Mouse (Mus musculus) cerebellum, adult 9-10 months (tissue): ENCODE measurements at regions not wholly inside any gene's neighbourhood (a gene's known extent, or its start where the extent isn't known, plus 50 kb on each side); places are given as distances from the start of the nearest gene placed in this dataset.

Source experiments
- DNase-seq: peaks from one replicate; pipeline ENCODE4 v3.0.0; 2022

DNA sequence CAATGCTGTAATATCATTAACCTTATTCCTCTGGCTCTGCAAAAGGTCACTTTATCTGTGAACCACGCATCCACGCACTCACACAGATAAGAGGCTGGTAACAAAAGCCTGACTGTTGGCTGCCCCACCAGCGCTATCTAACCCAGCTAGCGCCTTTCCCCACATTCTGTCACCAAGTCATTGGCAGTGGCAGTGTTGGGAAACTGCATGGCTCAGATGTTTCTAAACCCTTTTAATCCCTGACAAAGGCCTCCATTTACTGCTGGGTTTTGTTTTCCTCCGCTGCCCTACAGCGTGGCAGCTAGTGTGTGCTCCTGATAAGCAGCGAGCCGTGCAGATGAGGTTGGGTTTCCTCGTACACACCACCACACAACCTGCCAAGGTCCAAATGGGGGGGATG is 55.7 kb downstream of the Id4 start:
- no peak for DNase-seq

DNA sequence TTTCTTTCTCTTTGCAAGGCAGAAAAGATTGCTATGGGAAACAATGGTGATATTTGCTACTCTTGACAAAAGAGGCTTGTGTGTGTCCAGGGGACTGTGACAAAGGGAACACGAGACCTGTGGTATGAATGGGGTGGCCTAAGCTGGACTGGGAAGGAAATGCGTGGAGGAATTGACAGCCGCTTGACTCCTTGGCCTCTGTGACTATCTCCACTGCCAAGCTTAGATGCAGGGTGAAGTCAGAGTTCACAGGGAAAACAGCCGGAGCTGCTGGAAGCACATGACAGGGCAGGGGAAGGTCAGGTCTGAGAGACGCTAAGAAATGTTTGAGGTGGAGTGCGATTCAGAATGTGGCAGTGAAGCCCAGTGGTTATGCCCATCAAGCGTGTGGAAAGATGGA is 56.4 kb downstream of the Id4 start:
- DNase-seq = no peak

DNA sequence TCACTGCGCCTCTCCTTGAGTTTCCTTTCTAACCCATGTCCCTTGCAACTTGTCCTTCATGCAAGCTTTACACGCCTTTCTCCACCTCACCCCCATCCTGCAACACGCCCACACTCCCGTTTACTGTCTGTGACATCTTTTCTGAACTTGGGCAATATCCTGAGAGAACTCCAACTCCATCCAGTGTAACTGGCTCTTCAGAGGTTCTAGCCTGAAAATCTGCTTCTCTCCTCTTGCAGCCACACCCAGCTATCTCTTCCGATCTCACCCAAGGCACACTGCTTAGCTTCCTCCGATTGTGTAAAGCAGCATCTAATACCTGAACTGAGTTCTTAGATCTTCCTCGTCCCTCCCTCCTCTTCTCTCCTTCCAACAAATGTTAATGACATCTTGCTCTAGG is 58.0 kb downstream of the Id4 start:
- no peak for DNase-seq

DNA sequence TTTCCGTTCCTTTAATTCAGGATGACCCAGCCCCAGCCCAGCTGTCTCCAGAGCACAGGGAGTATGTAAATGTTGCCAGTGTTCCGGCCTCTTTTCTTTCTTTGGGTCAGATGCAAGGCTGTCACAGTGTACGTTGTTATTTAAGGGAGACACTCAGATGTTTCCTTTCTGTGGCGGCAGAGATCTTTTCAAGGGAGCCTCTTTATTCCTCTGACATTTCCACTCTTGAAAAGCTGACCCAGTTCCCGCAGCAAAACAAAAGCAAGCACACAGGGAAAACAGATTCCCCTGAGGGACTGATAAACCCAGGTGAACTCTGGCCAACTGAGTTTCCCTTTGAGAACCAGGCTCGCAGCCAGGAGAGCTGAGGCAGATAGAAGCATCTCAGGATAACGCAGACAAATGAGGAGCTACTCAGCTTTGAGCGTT is 63.3 kb downstream of the Id4 start:
- peak; percentile 6 for DNase-seq

DNA sequence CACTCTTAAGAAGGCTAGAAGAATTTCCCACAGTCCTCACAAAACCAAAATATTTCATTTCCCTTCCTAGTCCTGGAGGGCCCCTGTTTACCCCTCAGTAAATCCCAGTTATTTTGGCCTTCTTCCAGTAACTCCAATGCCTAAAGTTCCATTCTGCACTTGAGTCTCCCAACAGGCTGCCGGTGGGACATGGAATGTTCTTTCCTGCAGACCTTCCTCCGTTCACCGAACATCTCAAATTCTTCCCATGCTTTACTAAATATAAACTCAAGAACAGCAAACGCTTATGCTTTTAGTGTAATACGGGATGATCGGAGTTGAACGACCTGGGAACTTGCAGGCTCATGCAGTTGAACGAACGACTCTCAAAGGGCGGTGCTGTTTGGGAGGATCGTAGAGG is 69.6 kb downstream of the Id4 start:
- no peak for DNase-seq

DNA sequence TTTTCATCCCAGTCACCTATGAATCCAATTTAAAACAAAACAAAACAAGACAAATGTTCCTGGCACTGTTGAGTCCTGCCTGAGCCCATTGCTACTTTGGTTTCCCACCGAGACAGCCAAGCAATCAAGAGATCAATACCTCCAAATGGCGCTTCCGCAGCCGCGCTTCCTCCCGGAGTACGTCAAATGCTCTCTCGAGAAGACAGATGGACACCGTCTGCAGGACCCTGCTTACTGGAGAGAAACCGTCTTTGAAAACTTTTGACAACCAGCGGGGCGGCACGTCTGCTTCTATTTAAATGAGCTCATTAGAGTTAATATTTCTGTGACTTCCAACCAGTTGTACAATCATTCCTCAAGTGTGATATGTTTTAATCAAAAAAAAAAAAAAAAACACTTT is 75.1 kb downstream of the Id4 start:
- DNase-seq = no peak

DNA sequence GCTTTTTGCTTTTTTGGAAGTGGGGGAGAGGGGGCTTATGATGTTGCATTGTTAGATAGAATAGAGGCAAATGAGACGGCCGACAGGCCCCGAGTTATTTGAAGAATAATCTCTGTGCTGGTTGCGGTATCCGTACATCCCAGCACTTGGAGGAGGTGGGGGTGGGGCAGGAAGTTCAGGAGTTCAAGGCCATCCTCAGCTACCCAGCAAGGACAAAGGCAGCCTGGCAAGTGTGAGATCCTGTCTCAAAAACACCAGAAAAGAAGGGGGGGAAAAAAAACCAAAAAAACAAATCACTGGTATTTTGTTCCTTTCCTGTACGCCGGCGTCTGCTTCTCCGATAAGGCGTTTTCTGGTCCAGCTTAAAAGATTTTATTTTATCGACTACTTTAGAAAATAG is 75.6 kb downstream of the Id4 start:
- no peak for DNase-seq

DNA sequence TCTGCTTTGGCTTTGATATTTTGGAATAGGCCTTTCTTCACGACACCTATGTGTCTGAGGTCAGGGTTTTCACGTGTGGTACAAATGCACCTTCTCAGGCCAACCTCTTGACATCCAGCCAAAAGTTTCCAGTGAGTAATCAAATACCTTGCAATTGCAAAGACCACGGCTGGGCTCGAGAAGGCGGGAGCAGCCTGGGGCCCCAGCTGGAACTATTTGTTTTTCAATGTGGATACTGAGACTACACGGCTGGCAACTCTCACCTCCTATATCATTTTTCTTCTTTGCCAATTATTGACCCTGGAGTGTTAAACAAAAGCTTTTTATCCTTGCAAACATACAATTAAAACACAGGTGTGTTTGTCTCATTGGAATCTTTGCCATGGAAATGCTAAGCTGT is 77.5 kb downstream of the Id4 start:
- no peak for DNase-seq

DNA sequence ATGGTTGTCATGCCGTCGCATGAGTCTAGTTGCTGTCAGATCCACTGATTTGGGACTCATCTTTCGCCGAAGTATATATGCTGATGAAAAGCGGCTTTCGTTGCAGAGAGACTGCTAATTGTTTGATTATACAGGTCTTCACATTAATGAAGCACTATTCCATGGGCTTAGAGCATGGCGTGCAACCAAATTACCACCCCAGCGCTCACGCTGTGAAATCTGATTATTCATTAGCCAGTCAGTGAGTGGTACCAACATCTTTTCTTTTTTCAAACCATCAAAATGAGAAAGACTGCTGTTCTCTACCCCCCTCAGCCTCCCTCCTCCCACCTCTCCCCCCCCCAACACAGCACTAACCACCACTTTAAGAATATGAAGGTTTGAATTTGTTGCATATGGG is 89.1 kb downstream of the Id4 start:
- no peak for DNase-seq

DNA sequence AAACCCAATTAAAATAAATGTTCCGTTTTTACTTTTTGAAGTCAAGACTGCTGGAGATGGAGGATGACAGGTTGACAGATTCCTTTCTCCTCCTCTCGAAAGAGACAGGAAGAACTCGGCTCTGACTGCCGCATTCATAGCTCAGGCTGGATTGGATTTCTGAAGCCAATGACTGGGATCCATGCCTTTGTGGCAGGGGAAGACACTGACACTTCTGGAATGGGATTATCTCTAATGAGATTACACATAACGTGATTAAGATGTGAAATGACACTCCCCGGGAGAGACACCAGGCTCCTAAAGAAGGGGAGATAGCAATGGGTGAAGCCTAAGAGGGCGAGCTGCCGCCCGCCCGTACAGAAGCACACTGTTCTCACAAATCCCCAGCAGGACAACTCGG is 89.9 kb downstream of the Id4 start:
- no peak for DNase-seq

DNA sequence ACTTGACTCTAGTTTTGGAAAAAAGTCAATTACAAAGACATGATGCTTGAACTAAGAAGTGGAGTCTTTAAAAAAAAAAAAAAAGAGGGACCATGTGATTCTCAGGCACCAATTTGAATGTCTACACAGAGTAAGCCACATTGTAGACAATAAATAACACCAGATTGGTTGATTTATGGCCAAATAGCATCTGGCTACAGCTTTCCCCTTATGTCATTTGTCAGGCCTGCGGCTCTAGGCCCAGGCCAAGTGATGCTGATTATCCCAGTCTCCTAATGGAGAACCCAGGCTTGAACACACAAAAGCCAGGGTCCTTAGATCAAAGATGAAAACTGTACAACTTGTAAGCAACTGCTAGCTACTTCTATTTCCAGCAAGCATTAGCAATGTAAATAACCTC is 96.1 kb downstream of the Id4 start:
- DNase-seq = no peak

DNA sequence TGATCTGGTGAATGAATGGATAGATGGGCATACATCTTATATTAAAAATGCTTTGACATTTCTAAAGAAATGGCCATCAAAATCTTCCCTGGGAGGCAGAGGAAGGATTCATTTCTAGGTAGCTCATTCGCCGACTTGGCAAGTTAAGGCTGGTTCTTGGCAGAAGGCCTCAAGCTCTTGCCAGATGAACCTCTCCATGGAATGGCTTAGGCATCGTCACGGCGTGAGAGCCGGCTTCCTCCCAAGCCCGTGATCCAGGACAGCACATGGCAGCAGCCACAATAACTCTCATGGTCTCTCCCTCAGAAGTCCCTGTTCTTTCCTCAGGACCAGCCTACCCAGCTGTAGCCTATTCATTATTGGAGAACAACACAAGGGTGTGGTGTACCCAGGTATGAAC is 96.6 kb downstream of the Id4 start:
- peak; percentile 15 for DNase-seq

DNA sequence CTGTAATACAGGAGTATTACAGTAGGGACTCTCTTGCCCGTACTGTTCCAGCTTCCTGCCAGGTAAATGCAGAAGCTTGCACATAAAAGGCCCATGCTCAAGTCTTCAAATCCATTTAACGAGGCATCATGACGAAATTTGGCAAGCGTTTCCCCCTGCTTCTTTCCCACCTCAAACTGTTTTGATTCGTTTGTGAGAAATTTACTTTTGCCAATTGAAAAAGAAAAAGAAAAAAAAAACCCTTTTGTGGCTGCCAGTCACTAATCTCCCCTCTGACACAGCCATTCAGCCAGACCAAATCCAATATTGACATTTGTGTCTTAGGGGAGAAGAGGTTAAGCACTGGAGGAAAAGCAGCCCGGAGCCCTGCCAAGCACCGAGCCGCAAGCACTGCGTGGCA is 110.0 kb downstream of the Id4 start:
- DNase-seq = no peak

DNA sequence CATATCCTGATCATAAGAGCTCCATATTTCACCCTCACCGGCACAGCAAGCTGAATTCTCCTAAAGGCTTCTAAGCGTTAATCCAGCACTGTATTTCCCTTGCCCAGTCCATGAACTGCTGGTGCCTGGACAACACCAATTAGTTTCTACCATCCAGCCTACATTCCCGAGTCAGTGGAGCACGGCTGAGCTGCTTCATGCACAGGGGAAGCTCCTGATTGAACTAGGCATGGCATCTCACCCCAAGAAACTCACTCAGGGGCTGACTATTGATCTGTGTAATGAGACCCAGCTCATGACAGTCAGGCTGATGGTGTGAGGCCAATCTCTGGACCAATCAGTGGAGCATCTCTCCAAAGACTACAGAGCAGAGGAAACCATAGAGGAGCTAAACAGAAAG is 115.4 kb downstream of the Id4 start:
- DNase-seq = no peak

DNA sequence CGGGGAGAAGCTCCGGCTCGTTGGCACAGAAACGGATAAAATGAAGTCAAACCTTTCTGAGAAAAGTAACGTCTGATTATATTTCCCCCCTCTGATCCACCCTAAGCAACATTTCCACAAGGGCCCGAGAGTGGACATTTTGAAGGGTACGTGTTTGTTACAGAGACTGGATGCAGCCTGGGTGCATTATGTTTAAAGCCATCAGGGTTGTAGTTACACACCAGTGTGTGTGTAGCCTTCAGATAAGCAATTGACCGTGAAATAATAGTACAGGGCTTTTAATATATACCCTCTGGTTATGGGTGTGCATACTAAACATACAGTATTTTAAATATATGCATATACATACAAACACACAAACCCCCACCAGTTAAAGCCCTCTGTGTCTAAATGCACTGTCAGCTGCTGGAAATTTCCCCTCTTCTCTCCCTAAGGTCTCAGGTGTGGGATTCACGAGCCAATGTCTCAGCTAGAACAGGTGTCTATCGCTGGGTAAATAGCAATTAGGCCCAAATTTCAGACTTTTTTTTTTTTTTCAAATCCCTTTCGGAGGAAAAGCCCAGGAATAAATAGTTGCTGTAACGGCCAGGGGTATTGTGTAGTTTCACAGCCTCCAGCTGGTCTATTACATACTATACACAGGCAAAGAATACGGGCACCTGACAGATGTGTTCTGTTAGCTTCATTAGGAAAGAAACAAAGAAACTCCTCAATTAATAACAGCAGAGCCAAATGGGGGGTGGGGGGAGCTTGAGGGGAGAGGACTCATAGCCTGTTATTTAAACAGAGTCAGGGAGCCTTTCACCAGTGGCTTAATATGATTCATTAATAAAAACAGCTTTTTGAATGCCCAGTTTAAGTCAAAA is 122.8 kb downstream of the Id4 start:
- no peak for DNase-seq

DNA sequence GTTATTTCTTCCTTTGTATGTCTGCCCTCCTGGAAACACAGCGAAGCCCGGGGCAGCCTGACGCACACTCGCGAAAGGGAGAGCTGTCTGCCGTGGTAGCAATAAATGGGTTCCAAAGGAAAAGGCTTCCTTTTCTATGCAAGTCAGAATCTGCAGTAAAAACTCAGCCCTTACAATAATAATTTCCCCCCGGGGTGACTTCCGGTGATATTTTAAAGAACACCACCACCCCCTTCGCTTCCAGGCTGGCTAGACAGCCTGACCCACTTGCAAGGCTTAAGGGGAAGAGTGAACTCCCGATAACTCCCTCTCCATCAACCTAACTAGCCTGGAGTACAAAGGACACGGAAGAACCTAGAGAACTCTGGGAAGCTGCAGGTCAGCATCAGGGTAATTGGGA is 123.9 kb downstream of the Id4 start:
- DNase-seq = no peak

DNA sequence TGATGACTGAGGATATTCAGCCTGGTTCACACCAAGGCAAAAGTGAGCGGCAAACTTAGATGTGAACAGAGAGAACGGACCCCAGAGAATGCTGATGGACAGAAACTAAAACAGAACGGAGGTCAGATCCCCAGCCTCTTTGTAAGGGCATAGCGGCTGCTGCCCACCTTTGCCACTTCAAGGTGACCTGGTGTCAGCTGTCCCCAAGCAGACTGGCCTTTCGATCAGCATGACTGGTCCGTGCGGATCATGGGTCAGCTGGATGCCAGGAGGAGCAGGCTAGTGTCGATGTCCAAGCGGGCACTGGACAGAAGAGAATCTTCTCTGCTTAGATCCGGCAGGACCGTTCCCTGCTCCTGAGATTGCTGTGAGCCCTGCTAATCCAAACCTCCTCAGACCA is 122.1 kb downstream of the Zfp169 start:
- DNase-seq = no peak

DNA sequence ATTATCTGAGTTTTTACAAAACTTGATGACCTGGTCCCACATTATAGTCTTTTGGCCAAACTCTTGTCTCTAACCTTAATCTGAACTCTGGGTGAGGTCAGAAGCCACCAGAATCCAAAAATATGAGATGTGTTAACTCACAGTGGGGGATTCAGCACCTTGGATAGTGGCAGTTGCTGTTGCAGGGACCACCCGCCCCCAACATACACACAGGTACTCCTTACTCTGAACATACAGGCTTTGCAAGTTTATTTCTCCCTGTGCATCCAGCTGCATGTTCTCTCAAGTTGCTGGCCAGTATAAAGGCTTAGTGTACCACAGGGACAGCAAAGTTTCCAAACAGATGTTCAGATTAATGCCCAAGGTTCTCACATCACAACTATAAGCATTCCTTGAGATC is 115.5 kb downstream of the Zfp169 start:
- DNase-seq = no peak

DNA sequence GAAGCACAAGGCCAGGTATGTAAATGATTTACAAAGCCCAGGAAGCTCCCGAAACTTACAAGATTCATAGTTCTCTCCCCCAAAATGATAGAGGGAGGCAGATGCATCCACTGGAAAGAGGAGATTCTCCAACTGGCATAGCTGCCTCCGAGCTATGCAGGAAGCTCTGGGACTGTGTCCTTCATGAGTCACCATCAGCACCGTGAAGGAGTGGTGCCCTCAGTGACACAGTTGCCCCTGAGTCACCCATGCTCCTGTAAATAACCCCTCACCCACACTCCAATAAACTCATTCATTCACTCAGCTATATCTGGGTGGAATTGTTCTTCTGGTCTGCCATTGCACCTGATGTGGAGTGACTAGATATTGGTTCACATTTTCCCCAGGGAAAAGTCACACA is 114.6 kb downstream of the Zfp169 start:
- no peak for DNase-seq

DNA sequence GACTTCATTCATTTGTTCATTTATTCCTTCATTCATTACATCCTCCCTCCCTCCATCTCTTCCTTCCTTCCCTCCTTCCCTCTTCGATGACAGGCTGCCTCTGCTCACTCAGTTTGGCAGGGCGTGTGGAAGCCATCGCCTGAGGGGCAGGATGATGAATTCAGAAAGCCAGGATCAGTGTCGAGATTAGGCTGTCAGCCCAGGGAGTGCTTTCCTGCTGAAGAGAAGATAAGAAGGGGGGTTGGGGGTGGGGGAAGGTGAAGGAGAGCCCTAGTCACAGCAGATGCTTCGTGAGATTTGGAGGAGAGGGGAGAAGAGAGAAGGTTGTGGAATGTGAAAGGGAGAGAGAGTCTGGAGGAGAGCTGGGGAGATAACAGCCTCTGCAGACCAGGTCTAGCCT is 110.9 kb downstream of the Zfp169 start:
- no peak for DNase-seq

DNA sequence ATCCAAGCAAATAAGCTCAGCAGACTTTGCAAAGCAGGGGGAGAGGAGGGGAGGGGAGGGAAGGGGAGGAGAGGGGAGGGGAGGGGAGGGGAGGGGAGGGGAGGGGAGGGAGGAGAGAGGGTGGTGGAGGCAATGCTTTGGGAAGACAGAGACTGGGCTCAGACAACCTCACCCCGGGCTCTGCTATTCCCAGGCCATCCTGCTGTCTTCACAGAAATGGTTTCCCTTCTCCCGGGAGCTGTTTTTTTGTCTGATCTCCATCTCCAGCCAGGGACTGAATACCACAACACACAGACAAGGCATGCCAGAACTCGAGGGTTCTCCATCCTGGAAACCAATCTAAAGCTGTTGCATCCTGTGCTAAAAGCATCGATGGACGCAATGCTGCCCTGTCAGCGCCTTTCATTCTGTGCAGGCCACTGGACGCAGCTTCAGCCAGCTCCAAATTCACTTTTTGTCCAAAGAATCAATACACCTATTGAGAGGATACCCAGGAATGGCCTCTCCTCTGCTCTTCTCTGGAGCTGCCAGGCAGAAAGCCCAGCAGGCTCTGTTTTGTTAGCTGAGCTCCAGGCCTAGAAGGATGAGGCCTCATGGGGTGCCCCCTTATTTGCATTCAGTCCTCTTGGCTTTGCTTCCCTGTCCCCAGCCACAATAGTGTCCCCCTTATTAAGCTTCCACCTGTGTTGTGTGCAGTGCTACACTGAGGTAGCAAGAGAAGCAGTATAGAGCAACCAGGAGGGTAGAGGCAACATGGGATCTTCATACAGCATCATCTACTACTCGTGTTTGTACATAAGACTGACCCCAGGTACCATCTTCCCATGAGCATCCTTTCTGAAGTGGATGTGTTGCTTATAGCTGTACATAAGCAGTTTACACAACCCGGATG is 90.6 kb downstream of the Zfp169 start:
- DNase-seq = peak; percentile 28

DNA sequence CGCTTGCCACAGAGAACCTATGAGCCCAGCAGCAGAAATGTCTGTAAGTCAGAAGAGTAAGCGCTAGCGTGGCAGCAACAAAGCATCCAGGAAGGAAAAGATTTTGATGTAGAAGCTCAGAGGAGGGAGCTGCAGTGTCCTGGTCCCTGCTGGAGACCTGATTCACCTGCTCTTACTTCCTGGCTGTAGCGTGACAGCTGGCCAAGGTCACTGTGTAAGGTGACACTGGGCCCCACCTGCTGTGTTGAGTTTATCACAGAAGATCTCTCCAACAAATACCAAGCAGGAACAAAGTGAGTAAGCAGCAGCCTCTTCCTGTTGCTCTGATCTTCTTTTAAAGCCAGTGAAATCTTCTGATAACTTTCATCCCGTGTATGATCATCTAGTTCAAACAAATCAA is 86.4 kb downstream of the Zfp169 start:
- DNase-seq = no peak

DNA sequence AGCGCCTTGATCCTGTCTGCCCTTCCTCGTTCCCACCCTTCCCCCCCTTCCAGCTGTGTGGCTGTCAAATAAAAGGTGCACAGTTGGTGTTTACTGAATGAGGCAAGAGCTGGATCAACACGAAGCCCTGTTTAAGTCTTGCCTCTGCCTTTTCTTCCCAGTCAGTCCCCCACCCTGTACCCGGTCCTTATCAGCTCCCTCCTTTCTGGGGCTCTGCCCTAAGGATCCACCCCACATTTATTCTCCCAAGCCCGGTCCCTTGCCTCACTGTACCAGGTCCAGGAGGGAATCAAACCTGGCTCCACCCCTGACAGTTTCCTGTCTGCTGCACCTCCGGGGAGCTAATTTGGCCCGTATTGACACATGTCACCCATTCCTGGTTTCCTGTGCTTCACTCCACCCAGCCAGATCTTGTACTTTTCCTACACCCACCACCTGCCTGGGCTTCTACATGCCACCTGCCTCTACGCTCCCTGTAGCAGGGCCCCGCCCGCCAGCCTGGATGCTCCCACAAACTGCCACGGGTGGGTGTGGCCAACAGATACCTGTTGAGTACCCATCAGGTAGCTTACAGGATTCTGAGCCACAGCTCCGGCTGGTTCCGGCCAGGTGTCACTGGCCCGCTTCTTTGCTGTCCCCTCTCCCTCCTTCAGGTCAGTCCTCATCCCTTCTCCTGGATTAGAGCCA is 76.4 kb downstream of the Zfp169 start:
- DNase-seq = no peak
